Mouse (Mus musculus) neural tube, embryonic 14.5 days (tissue): Measurements from ENCODE around the gene Olfr313. TPM values are rescaled to one million over a fixed set of nuclear protein-coding genes. Genes with fewer than 3 reads are reported as not detected.
"Not testable (repeated sequence)": the region's sequence is repeated elsewhere in the genome, so short reads cannot be mapped to it uniquely, and the experiment has no call there.

Experiments used
- ATAC-seq: fragments of 200-750 bp; cut with Nextera tagmentation; 2 replicates; pipeline ENCODE4 v1.8.0; 2017; ENCODE audit warnings: low read depth, mild to moderate bottlenecking, moderate TSS enrichment, moderate library complexity
- H3K27ac ChIP-seq: fragments of 300-500 bp; sonication (generic); 2 replicates; pipeline ENCODE4 v1.5.1; 2014; ENCODE audit warnings: low read depth, mild to moderate bottlenecking, control low read depth, low read length, moderate library complexity, mixed read lengths
- H3K27me3 ChIP-seq: fragments of 300-500 bp; sonication (generic); 2 replicates; pipeline ENCODE4 v1.6.1; 2014; ENCODE audit warnings: low read length; ENCODE audit not compliant: control insufficient read depth, insufficient read depth
- H3K36me3 ChIP-seq: fragments of 300-500 bp; sonication (generic); 2 replicates; pipeline ENCODE4 v1.6.1; 2014; ENCODE audit warnings: low read length, mixed read lengths; ENCODE audit not compliant: control insufficient read depth, insufficient read depth
- H3K4me1 ChIP-seq: fragments of 300-500 bp; sonication (generic); 2 replicates; pipeline ENCODE4 v1.6.1; 2014; ENCODE audit warnings: low read length; ENCODE audit not compliant: control insufficient read depth, insufficient read depth
- H3K4me2 ChIP-seq: fragments of 300-500 bp; sonication (generic); 2 replicates; pipeline ENCODE4 v1.6.1; 2014; ENCODE audit warnings: mild to moderate bottlenecking, low read depth, low read length, control low read depth
- H3K4me3 ChIP-seq: fragments of 300-500 bp; sonication (generic); 2 replicates; pipeline ENCODE4 v1.5.1; 2014; ENCODE audit warnings: low read depth, low read length, control low read depth, mixed read lengths
- H3K9ac ChIP-seq: fragments of 300-500 bp; sonication (generic); replicated peaks from 2 replicates; pipeline ENCODE4 v1.6.1; 2014; ENCODE audit warnings: low read depth, mild to moderate bottlenecking, control low read depth, low read length, mixed read lengths
- H3K9me3 ChIP-seq: fragments of 300-500 bp; sonication (generic); 2 replicates; pipeline ENCODE4 v1.6.1; 2016; ENCODE audit warnings: low read length; ENCODE audit not compliant: control insufficient read depth
- WGBS: fragments of 180-500 bp; shearing (Covaris S2); extraction: QIAGEN DNeasy Blood & Tissue Kit; methylation state at CpG from one replicate; pipeline ENCODE4 v1.1.7; 2014; 5-methylcytosine and 5-hydroxymethylcytosine counted together
- polyA plus RNA-seq: library from polyadenylated mRNA; unstranded; fragments of >200 nt; fragmentation: Nextera tagmentation; extraction: Ambion mirVana; gene quantifications from 2 replicates; pipeline ENCODE4 v1.2.1, GENCODE M21; 2014

Olfr313 gene
- polyA plus RNA-seq, result not detected in 2 replicates

DNA sequence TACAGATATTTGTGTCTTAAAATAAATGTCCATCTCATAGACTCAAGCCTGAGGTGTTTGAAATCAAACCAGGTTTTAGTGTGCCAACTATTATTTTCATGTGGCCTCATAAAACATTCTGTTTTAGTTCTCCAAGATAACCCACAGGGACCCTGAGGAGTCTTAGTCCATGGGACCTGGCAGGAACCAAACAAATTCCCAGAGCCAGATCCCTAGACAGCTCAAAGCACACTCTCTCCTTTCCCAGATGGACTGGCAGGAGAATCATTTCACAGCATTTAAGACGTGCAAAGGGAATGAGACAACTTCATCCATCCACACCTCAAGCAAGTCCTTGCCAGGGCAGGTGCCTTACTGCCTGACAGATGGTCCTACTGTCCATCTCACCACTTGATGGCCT is at the start of gene Olfr313:
Olfr313 (plus strand) TSS at position 301 of the 400 bp plus-strand sequence.
- not testable (repeated sequence) for H3K27me3 ChIP-seq, H3K9me3 ChIP-seq, H3K9ac ChIP-seq, ATAC-seq, H3K4me1 ChIP-seq, H3K27ac ChIP-seq, H3K4me3 ChIP-seq, H3K36me3 ChIP-seq, H3K4me2 ChIP-seq
- 70% methylated on average over 1 of the region's 1 CpGs for WGBS

DNA sequence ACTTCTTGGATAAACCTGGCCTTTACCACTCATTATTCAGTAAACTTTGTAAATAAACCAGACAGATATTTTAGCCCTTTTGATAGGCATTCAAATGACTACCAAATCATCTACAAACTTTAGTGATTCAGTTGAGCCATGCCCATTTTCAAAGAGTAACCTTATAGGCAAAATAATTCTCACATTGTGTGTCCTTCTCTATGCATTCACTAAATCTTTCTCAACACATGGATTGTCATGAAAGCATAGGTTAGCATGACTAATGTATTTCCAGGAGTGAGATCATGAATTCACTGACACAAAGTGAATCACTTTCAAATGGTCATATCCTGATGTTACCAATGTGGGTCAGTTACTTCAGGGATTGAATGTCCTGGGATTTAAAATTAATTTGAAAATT is 41.9 kb upstream of the Olfr313 start, which contains the start of gene Olfr315:
Olfr315 (plus strand) TSS at position 301 of the 400 bp plus-strand sequence.
- Histone ChIP-seq H3K4me1 (no peaks in the 10 kb centered on the region), H3K36me3 (no peaks in the 10 kb centered on the region), H3K4me3 (no peak within 1 kb of the TSS), H3K4me2 (no peak within 1 kb of the TSS), H3K9me3 (no peaks in the 10 kb centered on the region), H3K27ac (no peak within 1 kb of the TSS), H3K9ac (no peak within 1 kb of the TSS), H3K27me3 (no peaks in the 10 kb centered on the region)
- ATAC-seq, result no peak

DNA sequence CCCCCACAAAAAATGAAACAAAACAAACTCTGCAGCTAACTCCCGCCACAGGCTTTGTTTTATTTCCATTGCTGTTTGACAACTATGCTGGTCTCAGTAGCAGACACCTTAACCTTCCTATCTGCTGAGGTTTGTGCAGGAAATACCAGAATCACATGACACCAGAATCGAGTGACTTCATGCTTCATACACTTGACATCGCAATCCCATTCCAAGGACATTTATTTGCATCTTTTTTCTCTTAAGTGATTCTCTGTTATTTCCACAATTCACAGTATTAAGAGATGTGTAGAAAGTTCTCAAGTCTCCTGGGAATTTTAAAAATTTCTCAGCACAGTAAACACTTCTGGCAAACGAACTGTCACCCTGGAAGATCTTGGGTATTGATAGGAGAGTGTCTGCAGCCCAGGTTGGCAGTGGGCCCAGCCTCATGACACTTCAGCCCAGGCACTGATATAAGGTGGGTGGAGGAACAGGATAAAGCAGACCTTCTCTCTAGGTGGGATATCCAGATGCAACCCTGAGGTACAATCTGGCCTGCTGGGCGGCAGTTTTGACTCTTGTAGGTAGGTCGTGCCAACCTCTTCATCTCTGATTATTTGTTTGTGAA is 32.2 kb upstream of the Olfr313 start, which contains the start of gene Olfr314:
Olfr314 (plus strand) TSS at position 473 of the 610 bp plus-strand sequence.
- no peak for ATAC-seq
- no peaks in the 10 kb centered on the region for H3K9me3 ChIP-seq
- H3K4me1 ChIP-seq, result no peaks in the 10 kb centered on the region
- H3K4me2 ChIP-seq, result no peak within 1 kb of the TSS
- no peak within 1 kb of the TSS for H3K27ac ChIP-seq
- no peaks in the 10 kb centered on the region for H3K27me3 ChIP-seq
- 85% methylated on average over 6 of the region's 6 CpGs for WGBS
- no peak within 1 kb of the TSS for H3K9ac ChIP-seq
- no peak within 1 kb of the TSS for H3K4me3 ChIP-seq
- no peaks in the 10 kb centered on the region for H3K36me3 ChIP-seq

DNA sequence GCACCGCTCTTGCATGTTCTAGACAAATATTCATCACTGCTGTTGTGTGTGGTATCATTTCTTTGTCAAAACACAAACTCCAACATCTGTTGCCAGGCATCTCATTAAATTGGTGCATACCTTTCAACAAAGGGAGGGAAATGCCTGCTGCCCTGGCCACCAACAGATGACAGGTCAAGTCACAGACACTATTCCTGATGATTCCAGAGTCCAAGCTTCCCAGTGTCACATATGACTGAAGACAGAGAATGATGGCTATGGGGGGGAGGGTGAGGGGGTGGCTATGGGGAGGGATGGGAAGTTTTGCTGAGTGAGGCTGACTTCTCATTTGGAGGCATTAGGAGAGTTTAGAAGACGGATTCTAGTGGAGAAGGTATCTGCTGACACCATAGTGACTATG is 30.6 kb upstream of the Olfr313 start:
- H3K27ac ChIP-seq, result no peak overlapping the region
- H3K4me3 ChIP-seq, result no peak overlapping the region
- H3K27me3 ChIP-seq, result no peaks in the 10 kb centered on the region
- ATAC-seq, result no peak
- H3K4me2 ChIP-seq, result no peak overlapping the region
- no peak overlapping the region for H3K9ac ChIP-seq
- no peaks in the 10 kb centered on the region for H3K36me3 ChIP-seq
- no peaks in the 10 kb centered on the region for H3K9me3 ChIP-seq
- no peaks in the 10 kb centered on the region for H3K4me1 ChIP-seq
- whole genome bisulfite sequencing, result 89% methylated on average over 2 of the region's 2 CpGs

DNA sequence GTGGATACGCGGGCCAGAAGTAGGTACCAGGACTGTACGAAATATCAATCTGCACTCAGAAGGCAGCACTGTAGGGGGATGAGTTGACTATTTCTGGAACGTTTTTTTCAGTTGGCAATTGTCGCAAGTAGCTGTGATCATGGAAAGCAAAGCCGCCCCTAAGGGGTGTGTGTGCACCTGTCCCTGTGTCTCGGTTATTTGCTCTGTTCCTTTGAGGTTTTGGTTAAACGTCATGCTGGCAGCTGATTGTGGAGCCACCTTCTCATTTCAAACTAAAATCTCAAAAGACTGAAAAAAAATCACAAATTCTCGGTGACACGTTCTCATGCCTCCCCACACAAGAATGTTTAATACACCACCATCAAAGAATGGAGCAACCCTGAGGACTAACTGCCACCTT is 27.1 kb upstream of the Olfr313 start:
- ATAC-seq, result no peak
- H3K27ac ChIP-seq, result no peak overlapping the region
- no peaks in the 10 kb centered on the region for H3K27me3 ChIP-seq
- 91% methylated on average over 10 of the region's 10 CpGs for WGBS
- H3K4me1 ChIP-seq, result no peaks in the 10 kb centered on the region
- no peak overlapping the region for H3K9ac ChIP-seq
- no peak overlapping the region for H3K4me2 ChIP-seq
- no peaks in the 10 kb centered on the region for H3K9me3 ChIP-seq
- no peaks in the 10 kb centered on the region for H3K36me3 ChIP-seq
- no peak overlapping the region for H3K4me3 ChIP-seq

DNA sequence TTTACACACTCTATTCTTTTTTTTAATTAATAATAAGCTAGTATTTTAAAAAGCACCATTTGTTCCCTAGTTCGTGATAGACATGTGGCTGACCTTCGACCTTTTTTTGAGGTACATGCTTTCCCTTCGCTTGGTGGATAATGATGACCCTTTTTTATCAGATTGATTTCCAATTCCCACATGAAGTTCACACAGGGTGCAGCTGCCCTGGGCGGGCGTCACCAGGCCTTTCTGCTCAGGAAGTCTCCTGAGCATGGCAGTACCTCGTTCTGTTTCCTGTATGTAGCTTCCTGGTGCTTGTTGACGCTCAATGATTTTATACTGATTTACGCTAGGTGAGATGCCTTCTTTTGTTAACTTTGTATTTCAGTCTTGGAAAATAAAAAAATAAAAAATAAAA is 26.5 kb upstream of the Olfr313 start:
- no peak overlapping the region for H3K4me2 ChIP-seq
- no peaks in the 10 kb centered on the region for H3K4me1 ChIP-seq
- H3K36me3 ChIP-seq, result no peaks in the 10 kb centered on the region
- H3K27ac ChIP-seq, result no peak overlapping the region
- 87% methylated on average over 8 of the region's 8 CpGs for WGBS
- H3K9me3 ChIP-seq, result no peaks in the 10 kb centered on the region
- no peak for ATAC-seq
- no peak overlapping the region for H3K9ac ChIP-seq
- no peaks in the 10 kb centered on the region for H3K27me3 ChIP-seq
- H3K4me3 ChIP-seq, result no peak overlapping the region

DNA sequence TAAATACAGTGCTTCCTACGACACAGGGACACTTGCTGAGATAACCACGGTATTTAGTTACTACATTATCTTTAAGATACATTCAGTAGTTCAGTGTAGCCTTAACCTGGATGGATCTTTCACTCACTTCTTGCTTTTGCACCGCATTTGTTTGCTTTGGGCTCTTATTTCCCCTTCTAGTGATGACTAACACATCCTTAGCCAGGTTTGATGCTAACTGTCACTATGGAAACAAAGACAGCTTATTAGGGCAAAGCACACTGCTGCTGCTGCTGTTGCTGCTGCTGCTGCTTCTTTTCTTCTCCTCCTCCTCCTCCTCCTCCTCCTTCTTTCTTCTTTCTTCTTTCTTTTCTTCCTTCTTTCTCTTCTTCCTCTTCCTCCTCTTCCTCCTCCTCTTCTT is 25.3 kb upstream of the Olfr313 start:
- Histone ChIP-seq H3K9ac (no peak overlapping the region), H3K4me3 (no peak overlapping the region), H3K27ac (no peak overlapping the region), H3K4me2 (no peak overlapping the region), H3K4me1 (no peaks in the 10 kb centered on the region), H3K9me3 (no peaks in the 10 kb centered on the region), H3K36me3 (no peaks in the 10 kb centered on the region), H3K27me3 (no peaks in the 10 kb centered on the region)
- 35% methylated on average over 3 of the region's 3 CpGs for WGBS
- ATAC-seq, result no peak

DNA sequence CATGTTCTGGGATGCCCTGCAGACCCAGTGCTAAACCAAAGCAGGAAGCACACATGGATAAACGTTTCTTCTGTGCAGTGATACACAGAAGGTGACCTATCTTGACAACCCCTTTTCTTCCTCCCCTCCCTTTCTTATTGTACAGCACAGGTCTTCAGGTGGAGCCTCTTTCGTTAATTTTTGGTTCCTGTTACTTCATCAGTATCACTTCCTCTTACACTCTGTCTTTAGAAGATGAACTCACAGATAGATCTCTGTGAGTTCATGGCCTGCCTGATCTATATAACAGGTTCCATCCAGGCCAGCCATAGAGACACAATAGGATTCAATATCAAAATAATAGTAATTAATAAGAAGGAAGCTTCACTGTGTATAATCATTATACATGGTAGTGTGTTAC is 24.7 kb upstream of the Olfr313 start:
- no peaks in the 10 kb centered on the region for H3K4me1 ChIP-seq
- H3K27ac ChIP-seq, result no peak overlapping the region
- H3K4me2 ChIP-seq, result no peak overlapping the region
- no peak overlapping the region for H3K4me3 ChIP-seq
- H3K36me3 ChIP-seq, result no peaks in the 10 kb centered on the region
- no peaks in the 10 kb centered on the region for H3K27me3 ChIP-seq
- no peaks in the 10 kb centered on the region for H3K9me3 ChIP-seq
- ATAC-seq, result no peak
- H3K9ac ChIP-seq, result no peak overlapping the region
- WGBS, result 69% methylated on average over 2 of the region's 2 CpGs

DNA sequence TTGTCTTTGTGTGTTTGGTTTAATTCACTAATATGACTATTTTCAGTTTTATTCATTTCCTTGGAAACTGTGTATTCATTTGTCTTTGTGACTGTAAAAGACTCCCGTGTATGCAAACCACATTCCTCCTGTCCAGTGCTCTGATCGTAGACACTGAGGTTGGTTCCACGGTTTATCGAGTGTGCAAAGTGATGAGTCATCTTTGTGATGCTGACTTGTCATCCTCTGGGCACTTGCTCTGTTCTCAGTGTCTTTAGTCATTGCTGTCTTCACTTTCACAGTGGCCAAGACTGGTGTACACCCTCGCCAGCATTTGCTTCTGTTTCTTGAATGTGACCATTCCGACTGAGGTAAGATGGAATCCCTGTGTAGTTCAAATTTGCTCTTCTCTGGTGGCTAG is 24.2 kb upstream of the Olfr313 start:
- H3K9me3 ChIP-seq, result no peaks in the 10 kb centered on the region
- H3K9ac ChIP-seq, result no peak overlapping the region
- no peak overlapping the region for H3K4me3 ChIP-seq
- no peaks in the 10 kb centered on the region for H3K36me3 ChIP-seq
- no peak overlapping the region for H3K4me2 ChIP-seq
- WGBS, result 92% methylated on average over 6 of the region's 6 CpGs
- no peaks in the 10 kb centered on the region for H3K4me1 ChIP-seq
- H3K27me3 ChIP-seq, result no peaks in the 10 kb centered on the region
- ATAC-seq, result no peak
- no peak overlapping the region for H3K27ac ChIP-seq
